Mouse (Mus musculus): Measurements from ENCODE around the gene Tmem107.
A peak's percentile ranks its signal among the peaks of the same experiment; 100 is the strongest.

The Tmem107 gene

GRCm38 (mm10) chr11:69122336-69122951, 51.8 kb downstream of the Tmem107 start, which contains the start of gene 9130213A22Rik:
TSS of gene 9130213A22Rik (minus strand) at chr11:69122589.
- peak; percentile 78 for DNase-seq (ENCODE audit: low read depth, low spot score)
